Mouse (Mus musculus) forelimb bud, embryonic 11.5 days (tissue): Measurements from ENCODE around the gene Lime1.

ENCODE experiments used
- DNase-seq: peaks from one replicate; pipeline ENCODE4 v3.0.0-alpha.2; 2012; ENCODE audit warnings: low read depth, low spot score

The Lime1 gene

DNA sequence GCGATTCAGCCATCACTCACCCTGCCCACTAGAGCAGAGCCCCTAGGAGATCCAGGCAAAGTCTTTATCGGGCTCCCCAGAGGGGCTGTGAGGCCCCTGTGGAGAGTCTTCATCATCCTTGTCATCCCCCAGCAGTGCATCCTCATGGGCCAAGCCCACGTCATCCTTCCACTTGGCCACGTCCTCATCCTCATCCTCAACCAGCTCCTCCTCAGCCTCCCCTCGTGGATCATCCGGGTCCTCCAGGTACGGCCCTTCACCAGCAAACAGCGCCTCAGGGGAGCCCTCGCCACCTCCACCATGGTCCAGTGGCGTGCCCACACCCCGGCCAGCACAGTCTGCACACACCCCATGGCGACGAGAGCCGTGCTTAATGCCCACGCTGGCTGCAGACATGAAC is 11.1 kb downstream of the Lime1 start:
- no peak for DNase-seq

GRCm38 (mm10) chr2:181391541-181391940 is 11.7 kb downstream of the Lime1 start:
- no peak for DNase-seq

DNA sequence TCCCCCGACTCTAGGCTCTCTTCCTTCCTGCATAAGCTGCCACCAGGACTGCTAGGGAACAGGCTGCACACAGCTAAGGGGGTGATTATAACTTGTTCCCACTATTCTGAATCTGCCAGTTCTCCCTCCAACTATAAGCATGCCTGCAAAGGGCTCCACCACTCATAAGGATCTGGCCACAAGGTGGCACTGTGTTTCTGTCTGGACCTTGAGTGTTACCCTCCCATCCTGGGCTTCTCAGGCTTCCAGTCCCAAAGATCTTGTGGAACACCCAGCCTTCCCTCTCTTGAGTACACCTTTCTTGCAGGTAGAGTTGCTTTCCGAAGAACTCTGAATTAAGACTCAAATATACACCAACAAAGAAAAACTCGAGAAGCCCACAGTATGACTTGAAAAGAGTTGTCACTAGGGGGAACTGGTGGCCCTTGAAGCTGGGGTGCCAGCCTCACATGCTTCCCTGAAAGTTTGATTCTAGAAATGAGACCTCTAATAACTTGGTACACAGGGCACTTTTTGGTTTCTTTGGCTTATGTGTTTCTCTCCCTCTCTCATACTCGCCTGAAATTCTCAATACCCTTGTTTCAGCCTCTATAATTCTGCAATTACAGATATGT is 12.8 kb downstream of the Lime1 start:
- DNase-seq: peak; percentile 86

DNA sequence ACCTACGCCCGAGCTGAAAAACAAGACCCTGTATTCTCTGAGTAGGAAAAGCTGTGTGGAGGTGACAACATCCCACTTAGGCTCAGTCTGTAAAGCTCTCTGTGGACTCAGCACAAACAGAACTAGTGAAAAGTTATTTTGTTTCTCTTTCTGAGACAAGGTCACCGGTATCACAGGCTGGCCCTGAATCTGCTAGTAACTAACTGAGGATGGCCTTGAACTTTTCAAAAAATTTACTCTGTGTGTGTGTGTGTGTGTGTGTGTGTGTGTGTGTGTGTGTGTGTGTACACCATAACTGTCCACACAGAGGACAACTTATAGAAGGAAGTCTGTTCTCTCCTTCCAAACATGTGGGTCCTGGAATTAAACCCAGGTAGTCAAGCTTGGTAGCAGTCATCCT is 14.2 kb downstream of the Lime1 start:
- DNase-seq: no peak

DNA sequence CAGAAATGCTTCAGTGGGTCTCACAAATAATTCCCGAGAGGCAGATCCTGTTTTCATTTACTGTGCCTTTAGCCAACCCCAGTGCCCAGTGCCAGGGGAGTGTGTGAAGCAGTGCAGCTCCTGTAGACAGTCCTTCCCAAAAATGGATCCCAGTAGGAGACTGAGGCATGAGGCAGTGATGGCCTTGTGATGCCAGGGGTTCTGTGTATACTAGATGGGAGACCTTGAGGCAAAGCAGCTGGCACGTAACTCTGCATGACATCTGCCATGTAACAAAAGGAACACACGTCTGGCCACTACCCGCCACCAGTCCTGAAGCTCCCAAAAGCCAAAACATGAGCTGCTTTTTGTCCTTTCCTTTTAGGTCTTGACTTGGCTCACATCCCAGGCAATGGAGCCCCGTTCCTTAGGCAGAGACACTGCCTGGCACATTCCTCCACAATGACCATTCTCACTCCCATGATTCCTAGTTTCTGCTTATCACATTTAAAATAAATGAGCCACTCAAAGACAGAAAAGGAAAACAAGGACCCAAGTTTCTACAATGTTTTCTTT is 17.4 kb downstream of the Lime1 start:
- DNase-seq: no peak

GRCm38 (mm10) chr2:181401497-181401896 is 21.6 kb downstream of the Lime1 start:
- no peak for DNase-seq

GRCm38 (mm10) chr2:181403722-181404121 is 23.8 kb downstream of the Lime1 start:
- no peak for DNase-seq

- DNase-seq: no peak
Observed at GRCm38 (mm10) chr2:181409643-181410042, 29.8 kb downstream of the Lime1 start.

- DNase-seq: peak; percentile 61
Observed at GRCm38 (mm10) chr2:181410760-181411473, 31.0 kb downstream of the Lime1 start.

DNA sequence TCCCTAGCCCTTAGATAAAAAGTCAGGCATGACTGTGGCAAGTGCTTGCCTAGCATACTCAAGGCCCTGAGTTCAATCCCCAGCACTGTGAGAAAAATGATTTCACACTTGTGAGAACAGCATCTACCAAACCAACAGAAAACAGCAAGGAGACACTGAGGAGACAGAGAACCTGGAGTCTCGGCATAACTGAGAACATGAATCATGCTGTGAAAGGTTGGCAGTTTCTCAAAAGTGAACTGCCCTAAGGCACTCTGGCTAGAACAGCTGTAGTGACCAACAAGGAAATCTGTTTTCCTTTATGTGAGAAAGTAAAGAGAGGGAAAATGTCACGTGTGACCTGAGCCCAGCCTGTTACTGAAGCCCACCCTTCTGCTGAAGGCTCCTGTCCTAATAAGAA is 33.3 kb downstream of the Lime1 start:
- no peak for DNase-seq

DNA sequence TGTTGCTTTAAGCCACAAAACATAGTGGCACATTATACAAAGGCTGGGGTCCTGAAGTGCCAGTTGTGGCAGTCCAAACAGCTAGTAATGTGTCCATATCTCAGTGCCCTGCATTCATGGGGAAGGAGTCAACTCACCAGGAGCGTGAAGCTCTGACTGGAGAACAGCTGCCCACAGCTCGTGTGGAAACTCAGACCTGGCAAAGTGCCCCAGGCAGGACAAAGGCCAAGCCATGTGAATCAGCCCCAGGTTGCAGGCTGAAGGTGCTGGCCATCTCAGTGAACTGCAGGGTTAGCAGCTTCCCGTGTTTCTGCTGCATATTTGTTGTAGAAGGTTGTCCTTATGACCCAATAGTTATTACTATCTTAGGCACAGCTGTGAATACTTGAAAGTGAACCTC is 36.1 kb downstream of the Lime1 start:
- no peak for DNase-seq

GRCm38 (mm10) chr2:181419359-181419758 is 39.5 kb downstream of the Lime1 start:
- DNase-seq: no peak

GRCm38 (mm10) chr2:181420426-181420825 is 40.5 kb downstream of the Lime1 start:
- no peak for DNase-seq

GRCm38 (mm10) chr2:181420903-181421638 is 41.2 kb downstream of the Lime1 start:
- no peak for DNase-seq

- no peak for DNase-seq
Observed at GRCm38 (mm10) chr2:181423834-181424233, 44.0 kb downstream of the Lime1 start.
